Mouse (Mus musculus): Measurements from ENCODE around the gene Cdh23.

Cdh23 gene

DNA sequence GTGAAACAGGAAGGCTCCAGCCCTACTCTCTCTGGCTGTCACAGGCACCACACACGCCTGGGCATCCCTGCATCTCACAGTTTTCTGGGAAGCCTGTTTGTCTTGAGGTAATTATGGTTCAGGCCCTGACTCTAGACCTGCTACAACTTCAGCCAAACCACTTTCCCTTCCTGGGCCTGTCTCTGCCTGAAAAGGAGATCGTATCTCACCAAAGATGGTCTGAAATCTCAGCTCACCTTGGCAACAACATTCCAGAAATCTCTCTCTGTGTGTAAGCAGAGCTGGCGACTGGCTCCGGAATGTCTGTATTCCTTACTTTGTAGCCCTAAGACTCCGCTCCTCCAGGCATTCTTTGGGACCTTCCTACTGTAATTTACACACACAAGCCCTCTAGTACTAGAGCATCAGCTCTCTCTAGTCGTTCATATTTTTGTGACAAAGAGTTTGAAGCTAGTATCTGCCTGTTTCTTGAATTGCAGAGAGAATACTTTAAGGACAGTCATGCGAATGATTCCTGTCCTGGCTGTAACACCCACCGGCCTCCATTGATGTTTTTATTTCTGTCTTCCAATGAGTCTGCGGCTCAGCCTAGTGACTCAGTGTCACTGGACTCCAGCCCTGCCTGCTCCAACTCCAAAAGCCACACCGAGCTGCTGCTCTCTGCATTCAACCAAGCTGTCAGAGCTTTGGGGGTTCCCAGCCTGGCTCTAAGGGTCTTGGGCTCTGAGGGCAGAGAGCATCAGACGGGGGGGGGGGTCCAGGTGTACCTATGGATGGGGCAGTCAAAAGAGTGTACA, 341.2 kb downstream of the Cdh23 start:
- DNase-seq = no peak

DNA sequence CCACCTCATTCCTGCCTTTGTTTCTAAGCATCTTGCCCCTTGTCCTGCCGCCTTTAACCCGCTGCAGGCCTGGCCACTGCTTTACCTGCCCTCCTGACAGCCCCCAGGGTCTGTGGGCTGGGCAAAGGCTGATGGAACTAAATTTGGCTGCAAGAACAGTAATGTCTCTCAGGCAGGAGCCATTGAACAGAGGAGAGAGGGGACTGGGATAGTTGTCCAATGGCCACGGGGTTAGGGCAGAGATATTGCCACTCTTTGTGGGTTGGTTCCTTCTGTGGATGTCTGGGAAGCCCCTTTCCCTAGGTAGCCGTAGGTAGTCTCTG, 342.3 kb downstream of the Cdh23 start:
- no peak for DNase-seq

DNA sequence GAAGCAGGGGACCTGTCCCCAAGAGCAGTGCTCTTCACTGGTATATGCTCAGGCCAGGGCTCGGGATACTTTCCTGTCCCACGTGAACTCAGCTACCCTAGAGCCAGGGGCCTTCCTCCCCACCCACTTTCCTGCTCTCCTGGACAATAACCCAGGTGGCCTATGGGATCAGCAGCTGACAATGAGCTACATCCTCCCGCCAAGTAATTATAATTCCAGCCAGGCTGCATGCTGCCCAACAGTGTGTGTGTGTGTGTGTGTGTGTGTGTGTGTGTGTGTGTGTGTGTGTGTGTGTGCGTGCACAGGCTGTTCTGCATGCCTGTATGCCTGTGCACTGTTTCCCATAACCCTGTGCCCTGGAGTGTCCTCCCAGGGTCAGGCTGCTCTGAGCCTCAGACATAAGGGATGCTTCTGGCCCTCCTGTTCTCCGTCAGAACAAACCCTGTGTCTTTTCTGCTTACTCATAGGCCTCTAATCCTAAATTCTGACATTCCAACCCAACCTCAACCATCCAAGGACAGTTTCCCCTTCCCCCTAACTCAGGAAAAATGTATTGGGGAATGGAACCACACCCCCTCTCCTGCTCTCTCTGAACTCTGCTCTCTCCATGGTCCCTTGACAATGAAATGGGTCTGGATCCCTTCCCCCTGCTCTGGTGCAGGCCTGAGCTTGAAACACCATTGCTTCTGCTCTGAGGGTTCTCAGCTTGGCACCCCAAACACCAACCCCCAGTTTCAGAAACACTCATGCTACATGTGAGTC, 342.9 kb downstream of the Cdh23 start:
- DNase-seq = no peak

DNA sequence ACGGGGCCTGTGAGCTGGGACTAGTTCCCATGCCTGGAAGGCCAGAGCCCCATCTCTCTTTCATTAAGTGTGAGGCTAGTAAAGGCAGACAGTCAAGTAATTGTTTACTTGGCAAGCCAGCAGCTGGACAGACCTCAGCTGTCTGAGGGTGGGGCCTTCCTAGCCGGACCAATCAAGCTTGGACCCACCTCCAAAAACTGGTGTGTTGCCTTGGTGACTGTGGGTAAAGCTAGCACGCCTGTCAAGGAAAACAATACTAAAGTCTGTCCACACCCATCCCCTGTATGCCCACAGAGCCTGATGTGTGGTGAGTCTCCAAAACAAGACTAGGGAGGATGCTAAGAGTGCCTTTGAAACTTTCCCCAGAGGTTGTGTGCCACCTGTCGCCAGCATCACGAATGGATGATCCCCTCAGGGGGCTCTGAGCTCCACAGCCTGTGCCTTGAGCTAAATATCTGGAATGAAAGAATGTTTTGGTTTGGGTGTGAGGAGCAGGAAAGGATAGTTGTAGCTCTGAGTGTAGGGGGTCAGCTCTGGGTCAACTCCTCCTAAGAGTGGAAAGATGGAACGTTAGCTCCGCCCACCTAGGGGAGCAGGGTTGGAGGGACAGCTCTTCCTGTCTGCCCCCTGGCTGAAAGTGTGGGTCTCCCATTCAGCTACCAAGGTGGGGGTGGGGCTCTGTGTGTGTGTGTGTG, 344.4 kb downstream of the Cdh23 start:
- DNase-seq = peak; percentile 68

DNA sequence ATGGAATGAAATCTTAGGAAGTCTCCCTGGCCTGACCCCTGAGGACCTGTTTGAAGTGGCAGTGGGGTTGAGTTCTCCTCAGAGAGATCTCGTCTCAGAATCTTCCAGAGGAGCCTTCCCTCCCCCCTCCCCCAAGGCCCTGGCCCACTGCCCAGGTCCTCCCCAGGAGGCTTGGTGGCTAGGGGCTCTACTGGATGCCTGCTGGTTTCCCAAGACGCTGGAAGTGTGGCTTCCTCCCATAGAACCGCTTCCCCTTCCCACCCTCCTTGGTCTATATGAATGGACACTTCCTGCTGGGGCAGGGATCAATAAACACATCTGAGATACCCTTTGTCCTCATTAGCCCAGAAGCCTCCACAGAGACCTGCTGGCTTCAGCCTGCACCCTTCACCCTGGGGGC, 345.0 kb downstream of the Cdh23 start:
- DNase-seq = no peak

DNA sequence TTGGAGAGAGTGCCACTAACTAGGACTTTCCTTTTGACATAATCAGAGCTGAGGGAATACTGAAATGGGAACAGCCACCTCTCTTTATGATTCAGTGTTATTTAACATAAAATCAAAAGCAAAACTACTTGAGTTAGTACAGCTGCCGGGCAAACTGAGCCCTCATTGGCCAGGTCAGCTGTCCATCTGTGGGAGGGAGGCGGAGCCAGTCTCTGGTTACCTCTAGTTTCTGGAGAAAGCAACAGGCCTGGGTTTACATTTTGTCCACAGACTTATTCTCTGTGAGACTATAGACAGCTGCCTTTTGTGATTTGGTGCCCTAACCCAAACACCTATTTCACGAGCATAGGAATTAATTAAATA, 345.5 kb downstream of the Cdh23 start:
- peak; percentile 86 for DNase-seq

DNA sequence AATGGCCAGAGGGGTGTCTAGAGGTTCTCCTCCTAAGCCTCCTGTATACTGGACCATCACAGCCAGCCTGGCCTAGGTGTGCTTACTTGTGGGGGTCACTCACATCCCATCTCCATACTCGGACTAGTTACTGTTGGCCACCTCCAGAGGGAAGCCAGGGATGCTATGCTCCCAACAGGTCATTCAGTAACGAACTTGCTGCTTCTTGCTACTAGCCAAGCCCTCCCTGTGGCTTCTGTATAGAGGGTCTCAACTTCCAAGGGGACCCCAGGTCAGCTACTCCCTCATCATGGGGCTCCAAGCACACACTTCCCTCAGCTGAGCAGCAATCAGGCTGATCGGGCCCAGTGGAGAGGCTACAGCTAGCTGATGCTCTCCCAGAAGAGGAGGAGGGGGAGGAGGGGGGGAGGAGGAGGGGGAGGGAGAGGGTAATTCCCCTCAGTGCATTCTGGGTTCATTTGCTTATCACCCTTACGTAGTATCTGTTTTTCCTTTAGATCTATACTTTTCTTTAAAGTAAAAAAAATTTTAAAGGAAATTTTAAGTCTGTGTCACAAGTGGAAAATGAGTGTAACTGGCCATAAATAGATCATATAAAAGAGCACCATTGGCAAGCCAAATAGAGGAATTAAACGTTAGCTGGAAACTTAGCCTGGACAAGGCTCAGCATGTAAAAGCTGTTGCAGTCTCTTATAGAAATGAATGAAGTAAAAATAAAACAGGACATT, 346.0 kb downstream of the Cdh23 start:
- DNase-seq = no peak

DNA sequence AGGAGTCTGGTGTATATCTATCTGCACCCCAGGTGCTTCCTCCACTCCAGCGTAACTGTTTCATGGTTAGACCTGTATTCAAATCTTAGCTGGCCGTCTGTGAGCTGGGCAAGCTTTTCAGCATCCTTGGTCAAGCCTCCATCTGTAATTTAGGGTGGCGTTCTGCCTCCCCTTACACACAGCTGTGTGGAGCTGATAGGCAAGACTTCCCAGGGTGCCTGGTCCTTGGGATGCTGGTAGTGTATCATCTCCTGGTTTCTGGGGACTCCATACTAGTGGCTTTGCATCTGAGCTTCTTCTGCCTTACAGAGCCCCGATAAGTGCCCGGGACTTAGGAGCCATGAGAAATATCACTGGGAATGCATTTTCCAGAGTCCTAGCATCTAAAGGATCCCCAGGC, 346.6 kb downstream of the Cdh23 start:
- DNase-seq = no peak

DNA sequence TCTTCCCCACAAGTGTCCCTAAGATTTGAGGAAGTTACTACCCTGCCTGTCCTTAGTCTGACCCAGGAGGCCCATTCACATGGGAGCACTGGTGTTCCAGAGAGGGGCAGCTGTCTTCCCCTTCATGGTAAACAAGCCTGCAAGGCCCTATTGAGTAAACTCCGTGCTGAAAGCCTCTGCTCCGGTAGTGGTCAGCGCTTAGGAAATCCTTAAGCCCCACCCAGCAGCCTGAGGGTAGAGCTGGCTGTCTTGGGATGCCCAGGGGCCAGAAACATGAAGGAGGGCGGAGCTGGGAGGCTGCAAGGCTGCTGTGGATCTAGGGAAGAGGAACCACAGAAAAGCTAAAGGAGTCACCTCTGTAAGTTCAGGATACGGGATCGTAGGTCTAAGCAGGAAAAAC, 347.2 kb downstream of the Cdh23 start:
- DNase-seq = peak; percentile 45

DNA sequence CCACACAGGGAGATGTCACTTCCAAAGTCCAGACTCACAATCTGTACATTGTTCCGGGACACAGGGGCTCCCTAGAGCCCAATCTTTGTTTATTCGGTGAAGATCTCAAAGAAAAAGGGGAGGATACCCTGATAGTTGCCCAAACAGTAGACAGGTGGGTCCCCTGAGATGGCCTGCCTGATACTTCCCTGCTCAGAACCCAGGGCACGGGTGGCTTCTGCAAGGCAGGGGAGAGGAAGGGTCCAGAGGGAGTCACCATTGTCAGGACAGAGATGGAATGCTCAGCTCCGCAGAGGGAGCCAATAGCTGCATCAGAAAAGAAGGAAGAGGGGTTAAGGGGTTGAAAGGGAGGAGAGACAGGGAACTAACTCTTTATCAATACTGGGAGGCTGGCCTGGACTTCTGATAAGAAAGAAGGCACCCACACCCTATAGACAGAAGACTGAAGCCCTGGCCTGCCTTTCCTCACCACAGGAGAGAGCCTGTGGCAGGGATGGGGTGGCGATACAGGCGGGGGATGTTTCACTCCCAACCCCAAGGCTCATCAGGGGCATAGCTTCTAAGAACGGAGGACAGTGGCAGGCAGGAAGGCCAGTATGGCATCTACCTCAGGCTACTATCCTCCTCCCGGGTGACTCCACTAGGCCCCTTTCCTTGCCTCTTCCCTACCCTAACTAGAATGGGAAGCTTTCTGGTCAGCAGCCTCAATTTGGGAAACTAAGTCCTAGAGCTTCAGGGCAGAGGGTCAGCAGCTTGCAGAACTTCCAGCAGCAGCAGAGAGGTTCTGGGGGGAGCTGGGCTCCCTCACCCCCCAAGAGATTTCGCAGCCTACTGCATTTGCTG, 348.3 kb downstream of the Cdh23 start:
- no peak for DNase-seq

DNA sequence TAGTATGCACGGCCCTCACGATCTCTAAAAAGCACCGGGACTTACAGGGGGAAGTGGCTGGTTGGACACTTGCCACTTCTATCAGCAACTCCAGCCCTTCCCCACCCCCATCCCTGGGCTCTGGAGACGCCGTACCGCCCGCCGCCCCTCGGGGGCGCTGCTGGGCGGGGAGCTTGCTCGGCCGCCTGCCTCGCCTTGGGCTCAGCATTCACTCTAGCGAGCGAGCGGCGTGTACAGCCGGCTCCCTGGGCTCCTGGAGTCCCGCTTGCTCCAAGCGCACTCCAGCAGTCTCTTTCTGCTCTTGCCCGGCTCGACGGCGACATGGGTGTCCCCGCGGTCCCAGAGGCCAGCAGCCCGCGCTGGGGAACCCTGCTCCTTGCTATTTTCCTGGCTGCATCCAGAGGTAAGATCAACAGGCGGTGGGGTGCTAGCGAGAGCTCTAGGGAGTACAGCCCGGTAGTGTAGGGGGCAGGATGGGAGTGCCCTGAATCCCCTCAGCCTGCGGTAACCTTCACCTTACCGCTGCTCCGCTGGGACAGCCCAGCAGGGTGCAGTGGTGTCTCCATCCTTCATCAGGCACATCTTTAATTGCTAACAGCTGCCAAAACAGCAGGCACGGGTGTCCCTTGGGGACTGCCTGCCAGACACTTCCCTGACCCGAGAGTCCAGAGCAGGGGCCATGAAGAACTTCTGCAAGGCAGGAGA, 349.4 kb downstream of the Cdh23 start, which contains the start of gene Vsir:
Gene Vsir, plus strand, starts transcription at position 151 of the 705 bp plus-strand sequence.
- DNase-seq = peak; percentile 64

DNA sequence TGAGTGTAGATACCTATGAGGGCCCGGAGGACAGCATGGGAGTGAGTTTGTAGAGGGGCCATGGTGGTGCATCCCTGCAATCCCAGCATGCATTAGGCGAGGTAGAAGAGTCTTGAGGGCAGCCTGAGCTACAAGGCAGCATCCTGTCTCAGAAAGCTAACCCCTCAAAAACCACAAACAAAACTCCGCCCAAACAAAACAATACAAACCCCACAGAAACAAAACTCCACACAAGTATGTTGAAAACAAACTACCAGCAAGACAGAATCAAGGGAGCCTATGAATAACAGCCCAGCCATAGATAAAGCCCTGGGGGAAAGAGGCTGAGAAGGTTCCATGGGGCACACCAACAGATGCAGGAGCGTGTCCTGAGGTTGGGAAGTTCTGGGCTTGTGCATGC, 350.2 kb downstream of the Cdh23 start:
- no peak for DNase-seq

DNA sequence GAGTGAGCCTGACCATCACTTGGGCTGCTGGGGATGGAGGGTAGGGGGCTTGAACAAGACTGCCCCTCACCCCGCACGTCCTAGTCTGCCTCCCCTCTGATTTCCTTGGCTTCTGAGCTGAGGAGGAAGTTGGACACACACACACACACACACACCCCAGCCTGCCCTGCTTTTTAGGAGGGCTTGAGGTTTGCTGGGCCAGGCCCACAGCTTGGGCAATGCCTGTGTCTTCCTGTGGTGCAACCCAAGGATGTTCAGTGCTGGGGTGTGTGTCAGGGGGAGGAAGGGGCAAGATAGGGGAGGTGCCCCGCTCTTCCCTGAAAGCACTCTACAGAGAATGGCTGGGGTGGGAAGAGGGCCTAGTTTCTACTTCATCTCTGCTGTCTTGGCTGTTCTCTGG, 352.2 kb downstream of the Cdh23 start:
- DNase-seq = no peak

DNA sequence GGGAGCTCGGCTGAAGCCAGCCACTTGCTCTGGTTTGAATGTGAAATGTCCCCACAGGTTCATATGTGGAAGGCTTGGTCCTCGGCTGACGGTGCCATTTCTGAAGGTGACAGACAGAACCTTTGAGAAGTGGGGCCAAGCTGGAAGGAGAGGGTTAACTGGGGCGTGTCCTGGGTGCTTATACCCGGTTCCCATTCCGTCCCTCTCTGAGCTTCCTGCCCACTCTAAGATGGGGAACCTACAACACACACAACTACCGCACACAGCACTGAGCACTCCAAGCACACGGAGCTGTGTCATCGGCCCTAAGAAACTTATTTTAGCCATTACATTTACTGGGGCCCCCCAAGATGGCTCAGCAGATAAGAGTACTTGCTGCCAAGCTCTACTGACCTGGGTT, 354.8 kb downstream of the Cdh23 start:
- no peak for DNase-seq

DNA sequence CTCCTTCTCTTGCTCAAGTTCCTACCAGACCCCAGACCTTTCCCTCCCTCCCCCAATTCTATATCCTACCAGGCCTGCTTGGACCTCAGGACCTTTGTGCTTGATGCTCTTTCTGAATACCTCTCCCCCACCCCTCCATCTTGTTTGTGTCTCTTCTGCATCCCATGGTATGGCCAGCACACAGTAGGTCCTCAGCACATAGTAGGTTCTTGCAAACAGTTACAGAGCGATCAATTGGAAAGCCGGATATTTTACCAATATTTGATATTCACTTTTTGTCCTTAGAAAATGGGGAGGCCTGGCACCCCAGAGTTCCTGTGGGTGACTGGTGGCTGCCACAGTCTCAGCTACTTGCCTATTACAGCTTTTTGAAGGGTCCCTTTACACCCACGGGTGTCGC, 361.3 kb downstream of the Cdh23 start:
- no peak for DNase-seq

DNA sequence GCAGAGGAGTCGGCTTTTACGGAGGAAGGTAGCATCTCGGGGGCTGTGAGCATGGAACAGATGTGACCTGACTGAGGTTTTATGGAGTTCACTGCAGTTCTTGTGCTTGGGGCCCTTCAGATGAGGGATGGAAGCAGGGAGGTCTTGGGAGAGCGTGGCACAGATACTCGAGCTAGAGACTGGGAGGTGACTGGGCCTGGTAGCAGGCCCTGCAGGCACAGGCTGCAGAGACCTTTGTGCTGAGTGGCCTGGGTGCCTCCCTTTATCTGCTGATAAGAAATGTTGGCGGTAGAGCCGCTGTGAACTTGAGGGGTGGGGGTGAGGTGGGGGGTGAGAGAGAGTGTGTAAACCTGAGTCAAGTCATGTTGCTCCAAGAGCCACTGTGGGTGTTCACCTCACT, 361.7 kb downstream of the Cdh23 start:
- DNase-seq = no peak

DNA sequence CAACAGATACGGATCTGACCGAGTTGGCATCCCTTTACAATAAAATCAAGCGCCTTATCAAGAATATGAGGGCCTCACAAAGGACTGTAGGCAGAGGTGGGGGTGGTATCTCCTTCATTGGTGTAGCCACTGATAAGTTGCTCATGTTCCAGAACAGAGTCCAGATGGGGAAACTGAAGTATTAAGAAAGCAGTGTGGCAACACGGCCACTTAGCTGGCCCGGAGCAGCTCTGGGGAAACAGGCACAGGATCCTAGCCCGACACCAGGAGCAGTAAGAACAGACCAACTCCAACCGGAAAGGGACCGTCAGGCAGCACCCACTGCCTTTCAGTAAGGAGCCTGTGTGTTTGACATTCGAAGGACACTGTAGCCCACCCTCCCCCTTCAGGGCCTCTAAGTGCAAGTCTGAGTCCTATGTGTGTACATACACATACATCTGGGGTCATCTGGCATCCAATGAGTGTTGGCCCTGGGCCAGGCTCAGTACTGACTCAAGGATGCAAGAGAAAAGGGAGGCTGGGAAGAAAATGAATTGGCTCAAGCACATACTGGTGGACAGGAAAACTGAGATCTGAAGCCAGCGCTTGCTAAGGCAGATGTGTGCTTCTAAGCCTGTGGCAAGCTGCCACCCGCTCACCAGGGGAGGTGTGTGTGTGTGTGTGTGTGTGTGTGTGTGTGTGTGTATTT, 367.2 kb downstream of the Cdh23 start:
- DNase-seq = no peak

DNA sequence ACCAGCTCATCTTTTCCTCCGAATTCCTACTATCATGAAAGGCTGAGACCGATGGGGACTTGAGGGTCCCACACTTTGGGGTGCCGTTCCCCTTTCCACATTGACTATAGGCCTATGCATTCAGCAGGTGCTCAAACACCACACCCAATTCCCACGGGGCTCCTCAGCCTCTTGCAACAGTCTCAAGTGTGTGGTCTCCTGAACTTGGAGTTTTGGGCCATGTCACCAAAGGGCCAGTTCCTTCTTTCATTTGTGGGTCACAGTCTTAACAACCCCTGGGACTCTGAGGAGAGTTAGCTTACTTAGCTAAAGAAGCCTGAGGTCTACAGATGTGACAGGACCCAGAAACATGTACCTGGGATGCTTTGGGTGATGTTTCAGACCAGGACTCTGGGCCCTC, 380.1 kb downstream of the Cdh23 start:
- DNase-seq = no peak

DNA sequence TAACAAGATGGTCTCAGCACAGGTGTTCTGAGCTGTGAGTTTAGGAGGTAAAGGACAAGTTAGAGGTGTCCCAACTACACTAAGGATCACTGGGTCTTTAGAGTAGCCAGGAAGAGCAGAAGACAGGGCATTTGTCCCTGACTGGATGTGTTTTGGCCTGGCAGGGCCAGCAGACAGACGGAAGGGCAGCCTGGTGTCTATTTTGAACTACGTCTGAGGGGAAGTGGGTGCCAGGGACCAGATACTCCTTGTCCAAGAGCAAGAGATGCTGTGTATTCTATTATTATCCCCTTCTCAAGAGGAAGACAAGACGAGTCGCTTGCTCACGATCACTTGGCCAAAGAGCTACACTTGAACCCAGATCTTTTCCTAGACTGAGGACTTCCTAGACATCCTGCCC, 382.7 kb downstream of the Cdh23 start:
- no peak for DNase-seq

DNA sequence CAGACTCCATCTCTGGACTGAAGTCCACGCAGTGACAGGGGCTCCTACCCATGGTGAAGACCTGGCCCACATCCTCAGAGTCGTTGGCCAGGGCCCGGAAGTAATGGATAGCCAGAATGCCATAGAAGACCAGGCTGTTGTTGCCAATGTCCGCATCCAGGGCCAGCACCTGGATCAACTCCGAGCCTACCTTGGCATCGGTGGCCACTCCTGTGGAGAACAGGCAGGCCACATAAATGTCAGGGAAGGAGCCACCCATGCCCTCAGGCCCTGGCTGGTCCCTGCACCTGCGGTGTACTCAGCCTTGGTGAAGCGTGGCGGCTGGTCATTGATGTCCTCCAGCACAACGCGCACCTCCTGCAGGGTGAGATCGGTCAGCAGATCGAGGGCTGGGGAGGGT, 385.7 kb downstream of the Cdh23 start:
- DNase-seq = no peak

Data from kidney, adult 11 months (tissue).